Mouse (Mus musculus): ENCODE data around the gene Foxd1.

The Foxd1 gene

GRCm38 (mm10) chr13:98354090-98354801, at the start of gene Foxd1:
TSS of gene Foxd1 (plus strand) at chr13:98354242.
- no peak for DNase-seq (ENCODE audit: low read depth, low spot score)

GRCm38 (mm10) chr13:98305257-98305656, 48.8 kb upstream of the Foxd1 start:
- DNase-seq (ENCODE audit: low read depth, low spot score) = no peak

- no peak for DNase-seq (ENCODE audit: low read depth, low spot score)
These were observed 47.6 kb upstream of the Foxd1 start for GRCm38 (mm10) chr13:98306393-98306792.

GRCm38 (mm10) chr13:98306852-98307475, 47.1 kb upstream of the Foxd1 start:
- no peak for DNase-seq (ENCODE audit: low read depth, low spot score)

GRCm38 (mm10) chr13:98308004-98308403, 46.0 kb upstream of the Foxd1 start:
- DNase-seq (ENCODE audit: low read depth, low spot score) = no peak

GRCm38 (mm10) chr13:98308724-98309123, 45.3 kb upstream of the Foxd1 start:
- DNase-seq (ENCODE audit: low read depth, low spot score) = no peak

- no peak for DNase-seq (ENCODE audit: low read depth, low spot score)
These were observed 42.4 kb upstream of the Foxd1 start for GRCm38 (mm10) chr13:98311597-98311996.

GRCm38 (mm10) chr13:98313631-98314030, 40.4 kb upstream of the Foxd1 start:
- no peak for DNase-seq (ENCODE audit: low read depth, low spot score)

- no peak for DNase-seq (ENCODE audit: low read depth, low spot score)
These were observed 38.9 kb upstream of the Foxd1 start for GRCm38 (mm10) chr13:98315124-98315523.

GRCm38 (mm10) chr13:98316140-98316479, 37.9 kb upstream of the Foxd1 start:
- DNase-seq (ENCODE audit: low read depth, low spot score) = no peak

GRCm38 (mm10) chr13:98316480-98317245, 37.4 kb upstream of the Foxd1 start, which contains the start of gene Btf3:
TSS of gene Btf3 (minus strand) at chr13:98317006.
- peak; percentile 95 for DNase-seq (ENCODE audit: low read depth, low spot score)

GRCm38 (mm10) chr13:98317246-98317677, 36.8 kb upstream of the Foxd1 start:
- no peak for DNase-seq (ENCODE audit: low read depth, low spot score)

- DNase-seq (ENCODE audit: low read depth, low spot score) = no peak
These were observed 36.1 kb upstream of the Foxd1 start for GRCm38 (mm10) chr13:98317911-98318310.

GRCm38 (mm10) chr13:98325034-98325433, 29.0 kb upstream of the Foxd1 start:
- DNase-seq (ENCODE audit: low read depth, low spot score) = no peak

- DNase-seq (ENCODE audit: low read depth, low spot score) = peak; percentile 61
These were observed 21.9 kb upstream of the Foxd1 start for GRCm38 (mm10) chr13:98332106-98332505.

GRCm38 (mm10) chr13:98336205-98336604, 17.8 kb upstream of the Foxd1 start:
- DNase-seq (ENCODE audit: low read depth, low spot score) = no peak

- no peak for DNase-seq (ENCODE audit: low read depth, low spot score)
These were observed 13.5 kb upstream of the Foxd1 start for GRCm38 (mm10) chr13:98340506-98340905.

GRCm38 (mm10) chr13:98349491-98349890, 4.6 kb upstream of the Foxd1 start:
- DNase-seq (ENCODE audit: low read depth, low spot score) = no peak

GRCm38 (mm10) chr13:98351527-98351926, 2.5 kb upstream of the Foxd1 start:
- DNase-seq (ENCODE audit: low read depth, low spot score) = peak; percentile 43

GRCm38 (mm10) chr13:98352381-98352975, 1.6 kb upstream of the Foxd1 start:
- DNase-seq (ENCODE audit: low read depth, low spot score) = no peak

- no peak for DNase-seq (ENCODE audit: low read depth, low spot score)
These were observed 343 bp upstream of the Foxd1 start for GRCm38 (mm10) chr13:98353709-98354089.

- DNase-seq (ENCODE audit: low read depth, low spot score) = no peak
These were observed 973 bp downstream of the Foxd1 start for GRCm38 (mm10) chr13:98354871-98355558.

Measured in A20 (cell line).